Mouse (Mus musculus): ENCODE results near the gene Igsf9. TPM values are rescaled to one million over a fixed set of nuclear protein-coding genes. Genes with fewer than 3 reads are reported as not detected.

Gene Igsf9
- total RNA-seq, 1 experiment = 45.6 TPM

DNA sequence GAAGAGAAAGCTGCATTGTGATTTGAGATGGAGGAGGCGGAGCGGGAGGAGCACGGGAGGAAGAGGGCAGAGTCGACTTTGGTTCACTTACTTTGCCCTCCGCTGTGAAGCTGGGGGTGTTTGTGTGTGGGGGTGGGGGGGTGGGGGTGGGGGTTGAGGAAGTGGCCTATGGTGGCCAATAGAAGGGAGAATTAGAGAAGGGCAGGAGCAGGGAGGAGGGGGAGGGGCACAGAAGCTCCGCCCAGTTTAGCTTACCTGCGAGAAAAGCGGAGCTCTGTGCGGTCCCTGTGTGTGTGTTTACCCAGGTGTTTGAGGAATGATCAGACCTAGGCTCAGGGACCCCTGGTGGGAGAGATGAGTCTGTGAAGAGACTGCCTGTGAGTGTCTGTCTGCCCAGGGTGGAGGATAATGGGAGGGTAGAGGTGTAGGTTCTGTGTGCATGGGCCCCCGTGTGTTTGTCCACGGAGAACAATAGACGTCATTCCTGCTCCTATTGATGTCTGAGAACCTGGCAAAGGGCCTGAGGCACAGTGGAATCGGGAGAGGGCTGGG is 28.9 kb downstream of the Igsf9 start:
- TF ChIP-seq CHD2 (IDR thresholded peaks at IDR 0.05; ENCODE audit: low read depth, low read length) (no peak), ZC3H11A (IDR thresholded peaks at IDR 0.05; ENCODE audit: borderline replicate concordance, low read depth, low read length) (no peak), MAFK (IDR thresholded peaks at IDR 0.05; ENCODE audit: insufficient read depth, low read depth, low read length) (no peak), ZNF384 (IDR thresholded peaks at IDR 0.05; ENCODE audit: low read depth, low read length) (no peak), HCFC1 (IDR thresholded peaks at IDR 0.05; ENCODE audit: borderline replicate concordance, insufficient read depth, low read length) (no peak)
- H3K27ac ChIP-seq (ENCODE audit: insufficient read depth, low read depth, low read length, poor library complexity, severe bottlenecking) = no peak overlapping the region
- no peak overlapping the region for H3K9ac ChIP-seq (ENCODE audit: insufficient read depth, low read depth, low read length, poor library complexity, severe bottlenecking)
- H3K4me1 ChIP-seq (ENCODE audit: control insufficient read depth in 2 of 2, insufficient read depth in 2 of 2, low read length in 2 of 2, poor library complexity in 1 of 2) = peaks cover 2 to 24% of the 10 kb centered on the region in 2 experiments; a peak in 2 of 4 replicates
- no peak for DNase-seq (ENCODE audit: low read depth, low spot score)
- in situ Hi-C loops (cut with MboI; ENCODE audit: low sequenced_read_pairs in 2 of 2, unreplicated experiment in 2 of 2) = no loop called here
- peak overlapping the region in 1 of 2 experiments; percentile 26; a peak in 1 of 4 replicates for H3K4me3 ChIP-seq (ENCODE audit: insufficient read depth in 1 of 2, low read depth in 1 of 2, low read length in 2 of 2, poor library complexity in 1 of 2, severe bottlenecking in 1 of 2)
- H3K36me3 ChIP-seq (ENCODE audit: control insufficient read depth, insufficient read depth, low read length, poor library complexity, severe bottlenecking) = peaks cover 13% of the 10 kb centered on the region
- H3K9me3 ChIP-seq (ENCODE audit: control insufficient read depth, insufficient read depth, low read depth, low read length) = no peaks in the 10 kb centered on the region

DNA sequence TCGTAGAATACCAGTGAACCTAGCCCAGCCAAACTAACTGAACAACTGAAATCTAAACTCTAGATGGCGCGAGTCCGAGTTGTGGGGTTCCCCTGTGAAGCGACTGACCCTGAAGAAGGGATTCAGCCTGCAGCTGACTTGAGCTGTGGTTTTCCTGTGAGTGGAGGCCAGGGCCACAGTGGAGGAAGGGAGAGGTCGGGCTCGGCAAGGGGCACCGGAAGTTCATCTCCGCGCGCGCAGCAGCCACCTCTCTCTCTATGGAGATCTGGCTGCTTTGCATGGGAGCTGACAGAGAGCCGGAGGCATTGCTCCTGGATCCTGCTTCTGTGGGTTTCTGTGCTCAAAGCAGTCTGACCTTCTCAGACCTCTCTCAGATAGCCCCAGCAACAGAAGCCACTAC is 31.4 kb downstream of the Igsf9 start:
- Histone ChIP-seq H3K36me3 (ENCODE audit: control insufficient read depth, insufficient read depth, low read length, poor library complexity, severe bottlenecking) (no peaks in the 10 kb centered on the region), H3K9me3 (ENCODE audit: control insufficient read depth, insufficient read depth, low read depth, low read length) (no peaks in the 10 kb centered on the region), H3K9ac (ENCODE audit: insufficient read depth, low read depth, low read length, poor library complexity, severe bottlenecking) (no peak overlapping the region), H3K27ac (ENCODE audit: insufficient read depth, low read depth, low read length, poor library complexity, severe bottlenecking) (no peak overlapping the region), H3K4me3 (ENCODE audit: insufficient read depth in 1 of 2, low read depth in 1 of 2, low read length in 2 of 2, poor library complexity in 1 of 2, severe bottlenecking in 1 of 2) (peak overlapping the region in 1 of 2 experiments; percentile 22; a peak in 1 of 4 replicates), H3K4me1 (ENCODE audit: control insufficient read depth in 2 of 2, insufficient read depth in 2 of 2, low read length in 2 of 2, poor library complexity in 1 of 2) (peaks cover 2 to 28% of the 10 kb centered on the region in 2 experiments; a peak in 3 of 4 replicates)
- DNase-seq (ENCODE audit: low read depth, low spot score) = no peak
- no peak for TF ChIP-seq ZC3H11A (IDR thresholded peaks at IDR 0.05; ENCODE audit: borderline replicate concordance, low read depth, low read length)
- in situ Hi-C loops (cut with MboI; ENCODE audit: low sequenced_read_pairs in 2 of 2, unreplicated experiment in 2 of 2) = no loop called here

DNA sequence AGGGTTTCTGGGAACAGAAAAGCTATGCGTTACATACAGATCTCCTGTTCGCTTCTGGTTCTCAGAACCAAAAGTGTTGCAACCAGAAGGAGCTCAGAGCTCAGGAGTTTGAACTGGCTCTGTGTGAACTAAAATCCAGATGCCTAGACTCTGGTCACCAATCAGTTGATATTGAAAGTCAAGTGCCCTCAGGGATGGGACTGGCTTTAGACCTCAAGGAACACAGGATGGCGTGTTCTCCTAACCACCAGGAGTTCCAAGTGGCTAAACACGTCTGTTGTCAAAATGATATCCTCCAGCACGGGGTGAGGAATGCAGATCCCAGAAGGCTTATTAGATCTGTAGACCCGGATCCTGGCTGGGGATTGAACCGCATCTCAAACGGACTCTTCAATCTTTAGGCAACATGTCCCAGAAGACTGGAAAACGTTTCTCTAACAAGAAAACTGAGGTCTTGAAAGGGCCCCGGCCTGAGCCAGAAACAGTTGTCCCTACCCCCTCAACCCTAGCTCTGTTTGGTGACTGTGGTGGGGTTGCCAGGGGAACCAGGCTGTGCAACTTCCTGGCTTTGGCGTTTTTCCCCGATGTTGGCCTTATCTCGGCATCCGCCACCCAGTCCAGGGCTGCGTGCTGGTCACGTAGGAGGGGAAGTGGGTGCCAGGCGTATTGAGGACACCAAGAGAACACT is 32.1 kb downstream of the Igsf9 start:
- Histone ChIP-seq H3K4me3 (ENCODE audit: insufficient read depth in 1 of 2, low read depth in 1 of 2, low read length in 2 of 2, poor library complexity in 1 of 2, severe bottlenecking in 1 of 2) (peak overlapping the region in 1 of 2 experiments; percentile 22; a peak in 1 of 4 replicates), H3K27ac (ENCODE audit: insufficient read depth, low read depth, low read length, poor library complexity, severe bottlenecking) (no peak overlapping the region), H3K36me3 (ENCODE audit: control insufficient read depth, insufficient read depth, low read length, poor library complexity, severe bottlenecking) (no peaks in the 10 kb centered on the region), H3K9ac (ENCODE audit: insufficient read depth, low read depth, low read length, poor library complexity, severe bottlenecking) (peak overlapping the region; percentile 4; the same call in 1 of the 2 replicates), H3K9me3 (ENCODE audit: control insufficient read depth, insufficient read depth, low read depth, low read length) (no peaks in the 10 kb centered on the region), H3K4me1 (ENCODE audit: control insufficient read depth in 2 of 2, insufficient read depth in 2 of 2, low read length in 2 of 2, poor library complexity in 1 of 2) (peaks cover 2 to 28% of the 10 kb centered on the region in 2 experiments; a peak in 3 of 4 replicates)
- no peak for TF ChIP-seq HCFC1 (IDR thresholded peaks at IDR 0.05; ENCODE audit: borderline replicate concordance, insufficient read depth, low read length)
- no peak for TF ChIP-seq CHD2 (IDR thresholded peaks at IDR 0.05; ENCODE audit: low read depth, low read length)
- no peak for TF ChIP-seq ZC3H11A (IDR thresholded peaks at IDR 0.05; ENCODE audit: borderline replicate concordance, low read depth, low read length)
- no peak for TF ChIP-seq MAFK (IDR thresholded peaks at IDR 0.05; ENCODE audit: insufficient read depth, low read depth, low read length)
- no peak for TF ChIP-seq ZNF384 (IDR thresholded peaks at IDR 0.05; ENCODE audit: low read depth, low read length)
- DNase-seq (ENCODE audit: low read depth, low spot score) = no peak
- in situ Hi-C loops (cut with MboI; ENCODE audit: low sequenced_read_pairs in 2 of 2, unreplicated experiment in 2 of 2) = no loop called here

DNA sequence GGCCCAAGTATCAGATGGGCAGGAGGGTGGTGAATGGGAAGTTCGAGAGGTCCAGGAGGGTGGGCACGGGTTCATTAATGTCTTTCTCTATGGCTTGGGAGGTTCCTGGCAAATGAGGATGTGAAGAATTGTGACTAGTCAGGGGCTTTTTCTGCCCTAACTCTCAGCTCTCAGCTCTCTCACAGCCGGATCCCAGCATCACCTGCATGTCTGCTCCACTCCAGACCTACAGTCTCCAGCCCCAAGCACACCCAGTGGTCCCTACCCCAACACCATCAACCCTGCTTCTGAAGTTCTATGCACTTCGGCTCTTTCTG is 32.6 kb downstream of the Igsf9 start:
- in situ Hi-C loops (cut with MboI; ENCODE audit: low sequenced_read_pairs in 2 of 2, unreplicated experiment in 2 of 2) = no loop called here
- Histone ChIP-seq H3K9ac (ENCODE audit: insufficient read depth, low read depth, low read length, poor library complexity, severe bottlenecking) (peak overlapping the region; percentile 4; the same call in 1 of the 2 replicates), H3K36me3 (ENCODE audit: control insufficient read depth, insufficient read depth, low read length, poor library complexity, severe bottlenecking) (no peaks in the 10 kb centered on the region), H3K4me3 (ENCODE audit: insufficient read depth in 1 of 2, low read depth in 1 of 2, low read length in 2 of 2, poor library complexity in 1 of 2, severe bottlenecking in 1 of 2) (no peak overlapping the region), H3K9me3 (ENCODE audit: control insufficient read depth, insufficient read depth, low read depth, low read length) (no peaks in the 10 kb centered on the region), H3K27ac (ENCODE audit: insufficient read depth, low read depth, low read length, poor library complexity, severe bottlenecking) (no peak overlapping the region), H3K4me1 (ENCODE audit: control insufficient read depth in 2 of 2, insufficient read depth in 2 of 2, low read length in 2 of 2, poor library complexity in 1 of 2) (peaks cover 2 to 31% of the 10 kb centered on the region in 2 experiments; a peak in 3 of 4 replicates)
- TF ChIP-seq MAFK (IDR thresholded peaks at IDR 0.05; ENCODE audit: insufficient read depth, low read depth, low read length) (no peak), CHD2 (IDR thresholded peaks at IDR 0.05; ENCODE audit: low read depth, low read length) (no peak)
- DNase-seq (ENCODE audit: low read depth, low spot score) = no peak

All from ES-E14 (cell line).